Mouse (Mus musculus) stomach, embryonic 14.5 days (tissue): ENCODE data around the gene Cyba. TPM values are rescaled to one million over a fixed set of nuclear protein-coding genes. Genes with fewer than 3 reads are reported as not detected.
A peak's percentile ranks its signal among the peaks of the same experiment; 100 is the strongest.

ENCODE experiments used
- ATAC-seq: fragments of 200-750 bp; cut with Nextera tagmentation; 2 replicates; pipeline ENCODE4 v1.8.0; 2017; ENCODE audit warnings: low read depth, moderate TSS enrichment; ENCODE audit not compliant: insufficient number of reproducible peaks, insufficient read depth, low FRiP score
- H3K27ac ChIP-seq: fragments of 300-500 bp; sonication (generic); 2 replicates; pipeline ENCODE4 v1.5.1; 2014; ENCODE audit warnings: mild to moderate bottlenecking, low read length, moderate library complexity, mixed read lengths
- H3K27me3 ChIP-seq: fragments of 300-500 bp; sonication (generic); 2 replicates; pipeline ENCODE4 v1.6.1; 2014; ENCODE audit warnings: low read length, control low read depth, mixed read lengths; ENCODE audit not compliant: control insufficient read depth, insufficient read depth
- H3K36me3 ChIP-seq: fragments of 300-500 bp; sonication (generic); 2 replicates; pipeline ENCODE4 v1.6.1; 2014; ENCODE audit warnings: mild to moderate bottlenecking, control low read depth, low read length, moderate library complexity, mixed read lengths; ENCODE audit not compliant: control insufficient read depth, insufficient read depth
- H3K4me1 ChIP-seq: fragments of 300-500 bp; sonication (generic); 2 replicates; pipeline ENCODE4 v1.6.1; 2014; ENCODE audit warnings: low read length, control low read depth, mixed read lengths; ENCODE audit not compliant: control insufficient read depth, insufficient read depth
- H3K4me2 ChIP-seq: fragments of 300-500 bp; sonication (generic); replicated peaks from 2 replicates; pipeline ENCODE4 v1.6.1; 2014; ENCODE audit warnings: low read depth, low read length, control low read depth
- H3K4me3 ChIP-seq: fragments of 300-500 bp; sonication (generic); 2 replicates; pipeline ENCODE4 v1.5.1; 2014; ENCODE audit warnings: low read depth, low read length, control low read depth
- H3K9ac ChIP-seq: fragments of 300-500 bp; sonication (generic); replicated peaks from 2 replicates; pipeline ENCODE4 v1.6.1; 2014; ENCODE audit warnings: low read depth, mild to moderate bottlenecking, control low read depth, low read length, moderate library complexity, mixed read lengths
- H3K9me3 ChIP-seq: fragments of 300-500 bp; sonication (generic); 2 replicates; pipeline ENCODE4 v1.6.1; 2016; ENCODE audit warnings: low read depth, low read length, control low read depth; ENCODE audit not compliant: control insufficient read depth
- WGBS: fragments of 180-500 bp; shearing (Covaris S2); extraction: QIAGEN DNeasy Blood & Tissue Kit; methylation state at CpG from one replicate; pipeline ENCODE4 v1.1.7; 2014; 5-methylcytosine and 5-hydroxymethylcytosine counted together
- polyA plus RNA-seq: library from polyadenylated mRNA; unstranded; fragments of >200 nt; fragmentation: Nextera tagmentation; extraction: Ambion mirVana; gene quantifications from 2 replicates; pipeline ENCODE4 v1.2.1, GENCODE M21; 2014

Cyba gene
- 202 and 217 TPM in 2 replicates for polyA plus RNA-seq

GRCm38 (mm10) chr8:122432443-122433268 is at the start of gene Cyba:
Cyba (minus strand) TSS chr8:122432930.
- H3K4me2 ChIP-seq: peak within 1 kb of the TSS; percentile 75
- peaks cover 10% of the 10 kb centered on the region for H3K36me3 ChIP-seq
- H3K9me3 ChIP-seq: no peaks in the 10 kb centered on the region
- H3K27ac ChIP-seq: peak within 1 kb of the TSS; percentile 44
- peak within 1 kb of the TSS; percentile 54 for H3K4me3 ChIP-seq
- 3% methylated on average over 45 of the region's 45 CpGs for WGBS
- H3K4me1 ChIP-seq: peaks cover 17% of the 10 kb centered on the region
- peak within 1 kb of the TSS; percentile 71 for H3K9ac ChIP-seq
- H3K27me3 ChIP-seq: no peaks in the 10 kb centered on the region
- peak; percentile 85 for ATAC-seq

- Histone ChIP-seq H3K36me3 (peaks cover 72% of the 10 kb centered on the region), H3K9me3 (no peaks in the 10 kb centered on the region), H3K4me1 (no peaks in the 10 kb centered on the region), H3K27ac (no peak overlapping the region), H3K4me3 (no peak overlapping the region), H3K9ac (no peak overlapping the region), H3K27me3 (no peaks in the 10 kb centered on the region), H3K4me2 (no peak overlapping the region)
- WGBS: 93% methylated on average over 8 of the region's 8 CpGs
- no peak for ATAC-seq
Observed at GRCm38 (mm10) chr8:122482448-122482847, 49.7 kb upstream of the Cyba start.

GRCm38 (mm10) chr8:122475580-122476320 is 43.0 kb upstream of the Cyba start, which contains the start of the genes Rnf166 and Ctu2:
Rnf166 (minus strand) TSS chr8:122476064.
Ctu2 (plus strand) TSS chr8:122476143.
- Histone ChIP-seq H3K4me3 (peak within 1 kb of the TSS; percentile 59), H3K9me3 (no peaks in the 10 kb centered on the region), H3K27me3 (no peaks in the 10 kb centered on the region), H3K4me1 (peaks cover 9% of the 10 kb centered on the region), H3K36me3 (peaks cover 19% of the 10 kb centered on the region), H3K27ac (peak within 1 kb of the TSS; percentile 8; the same call in 1 of the 2 replicates), H3K9ac (peak within 1 kb of the TSS; percentile 58), H3K4me2 (peak within 1 kb of the TSS; percentile 83)
- WGBS: under 1% methylated on average over 97 of the region's 103 CpGs
- peak; percentile 92 for ATAC-seq

DNA sequence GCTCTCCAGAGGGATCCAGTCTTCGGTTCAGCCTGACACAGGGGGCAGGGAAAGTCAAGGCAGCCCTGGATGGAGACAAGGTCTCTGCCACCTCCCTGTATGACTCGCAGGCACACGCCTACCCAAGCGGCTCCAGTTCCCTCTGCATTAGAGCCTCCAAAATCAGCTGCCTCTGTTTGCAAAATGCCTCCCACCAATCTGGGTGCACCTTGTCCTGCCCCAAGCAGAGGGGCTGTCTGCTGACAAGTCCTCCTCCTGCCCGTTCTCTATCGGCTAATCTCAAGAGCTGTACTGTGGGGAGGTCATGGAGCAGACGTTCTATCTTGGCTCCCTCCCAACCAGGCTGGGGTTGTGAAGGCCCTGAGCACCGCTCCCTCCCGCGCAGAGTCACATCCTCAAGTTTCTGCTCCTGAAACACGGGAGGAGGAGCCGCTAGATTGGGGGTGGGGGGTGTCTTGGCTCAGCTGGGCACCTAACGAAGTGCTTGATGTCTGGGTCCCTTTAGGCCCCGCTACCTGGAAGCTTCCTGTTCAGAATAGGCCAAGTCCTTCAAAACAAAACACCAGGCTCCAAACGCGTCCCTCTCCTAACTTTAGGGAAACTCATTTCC is 42.3 kb upstream of the Cyba start:
- 8% methylated on average over 16 of the region's 16 CpGs for WGBS
- Histone ChIP-seq H3K9me3 (no peaks in the 10 kb centered on the region), H3K9ac (peak overlapping the region; percentile 58), H3K4me1 (peaks cover 9% of the 10 kb centered on the region), H3K27ac (peak overlapping the region; percentile 8; the same call in 1 of the 2 replicates), H3K36me3 (peaks cover 19% of the 10 kb centered on the region), H3K4me2 (peak overlapping the region; percentile 83), H3K27me3 (no peaks in the 10 kb centered on the region), H3K4me3 (peak overlapping the region; percentile 59)
- ATAC-seq: no peak

GRCm38 (mm10) chr8:122473911-122474421 is 41.2 kb upstream of the Cyba start:
- ATAC-seq: no peak
- Histone ChIP-seq H3K4me2 (no peak overlapping the region), H3K4me1 (peaks cover 9% of the 10 kb centered on the region), H3K4me3 (no peak overlapping the region), H3K36me3 (peaks cover 13% of the 10 kb centered on the region), H3K27ac (no peak overlapping the region), H3K9ac (no peak overlapping the region), H3K9me3 (no peaks in the 10 kb centered on the region), H3K27me3 (no peaks in the 10 kb centered on the region)
- 90% methylated on average over 8 of the region's 8 CpGs for WGBS

GRCm38 (mm10) chr8:122470691-122471090 is 38.0 kb upstream of the Cyba start:
- WGBS: 87% methylated on average over 5 of the region's 5 CpGs
- H3K36me3 ChIP-seq: peaks cover 36% of the 10 kb centered on the region
- no peak overlapping the region for H3K9ac ChIP-seq

GRCm38 (mm10) chr8:122469965-122470364 is 37.2 kb upstream of the Cyba start:
- peaks cover 3% of the 10 kb centered on the region; the same call in 1 of the 2 replicates for H3K4me1 ChIP-seq
- H3K9me3 ChIP-seq: no peaks in the 10 kb centered on the region
- no peak overlapping the region for H3K4me3 ChIP-seq
- H3K9ac ChIP-seq: no peak overlapping the region
- no peak overlapping the region for H3K4me2 ChIP-seq
- no peak for ATAC-seq
- H3K27me3 ChIP-seq: no peaks in the 10 kb centered on the region
- 82% methylated on average over 10 of the region's 10 CpGs for WGBS
- H3K36me3 ChIP-seq: peaks cover 39% of the 10 kb centered on the region
- H3K27ac ChIP-seq: no peak overlapping the region

More at GRCm38 (mm10) chr8:122470691-122471090, 38.0 kb upstream of the Cyba start:
- Histone ChIP-seq H3K27me3 (no peaks in the 10 kb centered on the region), H3K4me2 (no peak overlapping the region), H3K4me1 (peaks cover 3% of the 10 kb centered on the region; the same call in 1 of the 2 replicates), H3K4me3 (no peak overlapping the region), H3K9me3 (no peaks in the 10 kb centered on the region), H3K27ac (no peak overlapping the region)
- no peak for ATAC-seq

DNA sequence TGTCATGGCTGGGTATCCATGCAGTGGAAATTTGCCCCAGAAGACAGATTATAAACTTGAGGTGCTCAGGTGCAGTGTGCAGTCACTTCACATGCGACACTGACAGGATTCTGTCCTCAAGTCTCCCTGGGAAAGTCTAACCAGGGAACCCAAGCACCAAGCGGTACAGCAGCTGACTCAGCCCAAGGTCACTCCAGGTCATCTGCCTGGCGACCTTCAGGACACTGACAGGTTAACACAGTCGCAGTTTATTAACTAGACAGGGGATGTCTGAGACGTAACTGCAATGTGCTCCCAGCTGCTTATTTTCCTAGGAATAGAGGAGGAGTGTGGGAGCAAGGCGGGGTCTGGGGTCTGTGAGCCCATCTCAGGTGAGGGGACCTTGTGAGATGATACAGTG is 36.7 kb upstream of the Cyba start:
- H3K9ac ChIP-seq: no peak overlapping the region
- H3K36me3 ChIP-seq: peaks cover 39% of the 10 kb centered on the region
- no peaks in the 10 kb centered on the region for H3K27me3 ChIP-seq
- no peak for ATAC-seq
- no peak overlapping the region for H3K27ac ChIP-seq
- H3K4me3 ChIP-seq: no peak overlapping the region
- no peaks in the 10 kb centered on the region for H3K4me1 ChIP-seq
- no peaks in the 10 kb centered on the region for H3K9me3 ChIP-seq
- 80% methylated on average over 6 of the region's 6 CpGs for WGBS
- no peak overlapping the region for H3K4me2 ChIP-seq
